Comparison of ENCODE assay signal across 25 mouse cellular contexts in the genomic region with DNA sequence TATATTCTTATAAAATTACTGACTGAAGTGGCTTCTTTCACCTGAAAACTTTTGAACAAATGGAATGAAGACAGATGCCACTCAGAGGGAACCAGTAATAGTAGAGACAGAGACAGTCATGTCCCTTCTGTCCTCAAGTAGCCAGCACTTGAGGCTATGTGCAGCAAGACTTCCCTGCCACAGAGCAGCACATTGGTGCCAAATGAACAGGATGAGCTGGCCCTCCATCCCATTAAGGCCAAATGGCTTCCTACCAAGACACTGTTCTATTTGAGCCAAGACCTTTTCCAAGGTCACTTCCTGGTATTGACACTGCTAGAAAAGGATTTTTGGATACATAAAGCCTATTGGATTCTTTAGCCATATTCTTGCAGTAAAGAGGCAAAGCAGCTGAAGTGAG.
DNase-seq lines count a peak whose midpoint lies in the region; ATAC-seq and TF ChIP-seq lines count a peak whose summit lies in the region.
"Had no signal": no experiment of that assay in that cellular context is flagged by ENCODE, and none has a peak within 500 bp of the region (broad histone marks: within the 10 kb centered on the region; RNA-seq: fewer than 3 reads in every experiment).

No protein-coding gene starts in this region.

- no peak for TF ChIP-seq EP300 in lung, postnatal 0 days (IDR thresholded peaks at IDR 0.05)

- intact Hi-C loops in heart, postnatal 25 days (cut with DNase I), result no loop called here

- no peak overlapping the region for H3K27ac ChIP-seq in lung, postnatal 0 days (ENCODE audit: low read length)
- H3K27ac ChIP-seq: forebrain, embryonic 13.5 days; heart, embryonic 10.5 days; hindbrain, embryonic 10.5 days; limb, embryonic 12.5 days; liver, embryonic 12.5 days; macrophage; stomach, embryonic 15.5 days had no signal

- ATAC-seq in lung, postnatal 0 days, result no peak
- ATAC-seq: activated CD4-positive, CD25-positive, alpha-beta regulatory T cell, adult 4 months; forebrain, embryonic 13.5 days; intestine, postnatal 0 days; liver, embryonic 12.5 days; midbrain, embryonic 16.5 days had no signal

- no peak for TF ChIP-seq CTCF in lung, postnatal 0 days (IDR thresholded peaks at IDR 0.05)

- H3K4me3 ChIP-seq in lung, postnatal 0 days (ENCODE audit: low read depth, low read length), result no peak overlapping the region
- H3K4me3 ChIP-seq: forebrain, embryonic 13.5 days; heart, embryonic 10.5 days; hindbrain, embryonic 10.5 days; limb, embryonic 12.5 days; liver, embryonic 12.5 days; stomach, embryonic 15.5 days had no signal

- H3K27me3 ChIP-seq in lung, postnatal 0 days (replicated peaks; ENCODE audit: insufficient read depth, low read length), result no peaks in the 10 kb centered on the region
- H3K27me3 ChIP-seq: forebrain, embryonic 13.5 days; limb, embryonic 12.5 days; liver, embryonic 12.5 days; stomach, embryonic 15.5 days had no signal

- H3K9me3 ChIP-seq in lung, postnatal 0 days (ENCODE audit: low read length), result no peaks in the 10 kb centered on the region
- H3K9me3 ChIP-seq: forebrain, embryonic 13.5 days; heart, embryonic 10.5 days; hindbrain, embryonic 10.5 days; limb, embryonic 12.5 days; liver, embryonic 12.5 days; stomach, embryonic 15.5 days had no signal

- DNase-seq in adrenal gland, postnatal 10 days, result peak; percentile 3
- DNase-seq in adrenal gland, adult (ENCODE audit: inconsistent age in 2 of 2, low spot score in 1 of 2), result no peak
- peak; percentile 85 for DNase-seq in heart, adult 11 months
- no peak for DNase-seq in heart, postnatal 25 days (ENCODE audit: low spot score)
- peak; percentile 13 for DNase-seq in lung, postnatal 36 days
- DNase-seq in lung, postnatal 0 days (ENCODE audit: low spot score), result no peak
- peak; percentile 22 to 30 for DNase-seq in cerebellum, postnatal 36 days
- DNase-seq in layer of hippocampus, adult 9-11 months, result no peak
- DNase-seq: adrenal gland, postnatal 14 days; embryo, embryonic 11 days; gastrocnemius, postnatal 14 days; lung, embryonic 14.5 days; right cerebral cortex, postnatal 4 days; thymus, adult 18-20 months; thymus, postnatal 36 days had no signal

- no peaks in the 10 kb centered on the region for H3K4me1 ChIP-seq in lung, postnatal 0 days (ENCODE audit: insufficient read depth, low read depth, low read length)
- H3K4me1 ChIP-seq: forebrain, embryonic 13.5 days; heart, embryonic 10.5 days; hindbrain, embryonic 10.5 days; limb, embryonic 12.5 days; liver, embryonic 12.5 days; stomach, embryonic 15.5 days had no signal

- no peaks in the 10 kb centered on the region for H3K36me3 ChIP-seq in lung, postnatal 0 days (ENCODE audit: insufficient read depth, low read length)
- H3K36me3 ChIP-seq: heart, embryonic 10.5 days; hindbrain, embryonic 10.5 days; limb, embryonic 12.5 days; liver, embryonic 12.5 days; stomach, embryonic 15.5 days had no signal

- no peak overlapping the region for H3K4me2 ChIP-seq in lung, postnatal 0 days (replicated peaks; ENCODE audit: low read depth, low read length)
- H3K4me2 ChIP-seq: forebrain, embryonic 13.5 days; limb, embryonic 12.5 days; liver, embryonic 12.5 days; lung, embryonic 14.5 days; stomach, embryonic 15.5 days had no signal

- no peak overlapping the region for H3K9ac ChIP-seq in lung, postnatal 0 days (replicated peaks; ENCODE audit: low read depth)
- H3K9ac ChIP-seq: forebrain, embryonic 13.5 days; limb, embryonic 12.5 days; liver, embryonic 12.5 days; lung, embryonic 14.5 days; stomach, embryonic 15.5 days had no signal

Comparison
In these comparisons a context has a peak if more than half of its experiments do, and no peak if none do; other contexts are left out.
1. DNase-seq: peak in adrenal gland, postnatal 10 days (single experiment), heart, adult 11 months (single experiment), lung, postnatal 36 days (single experiment) and cerebellum, postnatal 36 days (2 of 2); none in adrenal gland, adult (0 of 2), heart, postnatal 25 days (single experiment), lung, postnatal 0 days (single experiment) and layer of hippocampus, adult 9-11 months (single experiment).